Mouse (Mus musculus): Measurements from ENCODE around the gene Tnf. TPM values are rescaled to one million over a fixed set of nuclear protein-coding genes. Genes with fewer than 3 reads are reported as not detected.

Tnf gene
- total RNA-seq, 2 experiments from 2014 or later = 16.4 to 18.6 TPM

GRCm38 (mm10) chr17:35175968-35176367 lies 25.8 kb downstream of the Tnf start, which contains the start of gene Aif1:
Gene Aif1 (minus strand): TSS chr17:35176068.
- no peak for ATAC-seq (replicated peaks; ENCODE audit: poor library complexity)

DNA sequence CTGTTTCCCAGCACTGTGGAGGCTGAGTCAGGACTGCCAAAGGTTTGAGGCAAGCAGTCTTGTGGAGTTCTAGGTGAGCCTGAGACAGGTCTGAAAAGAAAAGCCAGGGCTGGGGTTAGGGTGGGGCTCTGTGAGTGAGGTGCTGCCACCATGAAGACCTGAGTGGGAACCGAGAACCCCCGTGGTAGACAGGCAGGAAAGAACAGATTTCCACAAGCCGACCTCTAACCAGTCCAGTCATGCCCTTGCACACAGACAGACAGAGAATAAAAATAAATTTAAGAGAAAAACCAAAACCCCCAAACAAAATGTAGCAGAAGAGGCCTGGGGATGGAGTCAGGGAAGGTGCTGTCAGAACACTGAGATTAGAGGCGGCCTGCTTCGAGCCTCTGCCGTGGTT lies 26.4 kb downstream of the Tnf start:
- ATAC-seq (replicated peaks; ENCODE audit: poor library complexity) = no peak

- no peak for ATAC-seq (replicated peaks; ENCODE audit: poor library complexity)
Measured at GRCm38 (mm10) chr17:35174201-35174977, 27.4 kb downstream of the Tnf start.

GRCm38 (mm10) chr17:35173329-35173728 lies 28.5 kb downstream of the Tnf start:
- peak; percentile 27; the same call in 1 of the 2 replicates for ATAC-seq (replicated peaks; ENCODE audit: poor library complexity)

DNA sequence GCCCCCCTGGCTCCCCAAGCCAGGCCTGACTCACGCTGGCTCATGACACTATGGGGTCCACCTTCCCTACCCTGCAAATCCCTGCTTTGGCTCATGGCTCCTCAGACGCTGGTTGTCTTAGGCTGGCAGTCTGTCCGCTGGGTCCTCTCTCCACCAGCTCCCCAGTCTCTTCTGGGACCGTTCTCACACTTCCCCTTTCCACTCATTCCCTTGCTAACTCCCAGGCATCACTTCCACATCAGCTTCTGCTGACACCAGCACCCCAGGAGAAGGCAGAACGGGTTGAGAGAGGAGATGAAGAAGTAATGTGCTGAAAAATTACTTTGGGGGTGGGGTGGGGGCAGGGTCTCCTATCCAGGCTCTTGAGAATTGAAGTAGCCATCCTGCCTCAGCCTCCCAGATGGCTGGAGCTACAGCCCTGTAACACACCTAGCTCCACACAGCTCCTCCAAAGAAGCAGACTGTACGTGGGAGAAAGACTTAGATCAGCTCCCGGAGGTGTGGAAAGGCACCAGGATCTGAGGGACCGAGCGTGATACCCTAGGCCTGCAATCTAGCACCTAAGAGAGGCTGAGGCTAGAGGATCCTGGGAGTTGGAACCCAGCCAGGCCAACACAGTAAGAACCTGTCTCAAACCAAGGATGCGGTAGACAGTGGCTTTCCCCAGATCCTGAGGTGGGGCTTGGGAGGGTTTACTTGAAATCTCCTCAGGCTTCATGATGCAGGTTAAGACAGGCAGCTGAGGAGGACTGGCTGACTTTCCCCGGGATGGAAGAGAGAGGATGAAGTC lies 29.2 kb downstream of the Tnf start:
- ATAC-seq (replicated peaks; ENCODE audit: poor library complexity) = peak; percentile 68

DNA sequence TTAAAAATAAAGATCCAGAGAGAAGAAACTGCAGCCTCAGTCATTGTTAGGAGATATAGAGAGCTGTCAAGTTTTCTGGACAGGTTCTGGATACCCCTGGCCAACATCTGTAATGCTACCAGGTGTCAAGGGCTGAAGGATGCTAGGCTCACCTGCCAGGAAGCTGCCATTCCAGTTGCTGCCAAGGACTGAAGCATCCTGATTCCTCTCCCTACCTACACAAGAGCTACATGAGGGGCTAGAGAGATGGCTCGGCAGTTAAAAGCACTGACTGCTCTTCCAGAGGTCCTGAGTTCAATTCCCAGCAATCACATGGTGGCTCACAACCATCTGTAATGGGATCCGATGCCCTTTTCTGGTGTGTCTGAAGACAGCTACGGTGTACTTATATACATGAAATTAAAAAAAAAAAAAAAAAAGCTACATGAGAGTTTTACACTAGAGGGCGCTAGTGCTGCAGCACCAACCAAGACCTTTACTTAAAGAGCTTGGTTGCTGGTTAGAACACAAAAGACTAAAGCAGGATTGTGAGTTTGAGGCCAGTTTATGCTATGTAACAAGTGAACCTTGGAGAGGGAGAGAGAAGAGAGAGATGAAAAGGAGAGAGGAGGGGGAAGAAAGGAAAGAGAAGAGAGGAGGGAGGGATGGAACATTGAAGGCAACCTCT lies 33.1 kb downstream of the Tnf start:
- no peak for ATAC-seq (replicated peaks; ENCODE audit: poor library complexity)

DNA sequence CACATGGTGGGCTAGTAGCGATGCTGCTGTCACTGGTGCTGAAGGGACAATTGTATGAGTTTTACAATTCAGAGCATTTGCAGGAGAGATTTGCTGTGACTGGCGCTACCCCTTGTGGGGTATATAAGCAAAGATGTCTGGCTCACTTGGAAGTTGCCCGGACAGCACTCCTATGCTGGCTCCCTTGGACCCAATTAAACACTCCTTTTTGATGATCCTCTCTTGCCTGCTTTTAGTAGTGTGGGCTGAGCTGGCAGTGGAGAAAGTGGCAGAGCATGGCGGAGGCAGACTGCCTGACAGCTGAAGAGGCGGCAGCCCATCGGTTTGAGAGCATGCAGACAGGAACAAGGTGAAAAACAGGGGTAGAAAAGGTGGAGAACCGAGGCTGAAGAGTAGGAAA lies 34.0 kb downstream of the Tnf start:
- ATAC-seq (replicated peaks; ENCODE audit: poor library complexity) = no peak

DNA sequence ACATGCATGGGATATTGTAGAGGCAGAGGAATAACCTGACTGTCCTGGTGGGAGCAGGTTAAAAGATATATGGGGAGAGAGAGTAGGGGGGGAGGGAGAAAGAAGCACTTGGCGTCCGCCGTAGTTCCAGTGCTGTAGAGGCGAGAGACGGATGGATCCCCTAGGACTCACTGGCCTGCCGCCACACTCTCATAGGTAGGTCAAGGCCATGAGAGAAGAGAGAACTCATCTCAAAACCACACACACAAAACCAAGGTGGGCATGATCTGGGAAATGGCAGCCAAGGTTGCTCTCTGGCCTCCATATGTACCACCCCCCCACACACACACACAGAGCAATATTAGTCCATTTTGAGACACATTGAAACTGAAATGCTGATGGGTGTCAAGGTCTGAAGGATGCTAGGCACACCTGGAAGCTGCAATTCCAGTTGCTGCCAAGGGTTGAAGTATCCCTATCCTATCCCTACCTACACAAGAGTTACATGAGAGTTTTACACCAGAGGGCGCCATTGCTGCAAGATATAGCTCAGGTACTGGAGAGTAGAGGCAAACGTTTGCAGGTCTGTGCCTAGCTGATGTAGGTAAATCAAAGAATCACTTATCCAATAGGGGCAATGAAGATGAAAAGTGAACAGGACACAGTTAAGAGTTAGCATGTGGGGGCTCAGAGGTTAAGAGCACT lies 35.3 kb downstream of the Tnf start:
- peak; percentile 29 for ATAC-seq (replicated peaks; ENCODE audit: poor library complexity)

DNA sequence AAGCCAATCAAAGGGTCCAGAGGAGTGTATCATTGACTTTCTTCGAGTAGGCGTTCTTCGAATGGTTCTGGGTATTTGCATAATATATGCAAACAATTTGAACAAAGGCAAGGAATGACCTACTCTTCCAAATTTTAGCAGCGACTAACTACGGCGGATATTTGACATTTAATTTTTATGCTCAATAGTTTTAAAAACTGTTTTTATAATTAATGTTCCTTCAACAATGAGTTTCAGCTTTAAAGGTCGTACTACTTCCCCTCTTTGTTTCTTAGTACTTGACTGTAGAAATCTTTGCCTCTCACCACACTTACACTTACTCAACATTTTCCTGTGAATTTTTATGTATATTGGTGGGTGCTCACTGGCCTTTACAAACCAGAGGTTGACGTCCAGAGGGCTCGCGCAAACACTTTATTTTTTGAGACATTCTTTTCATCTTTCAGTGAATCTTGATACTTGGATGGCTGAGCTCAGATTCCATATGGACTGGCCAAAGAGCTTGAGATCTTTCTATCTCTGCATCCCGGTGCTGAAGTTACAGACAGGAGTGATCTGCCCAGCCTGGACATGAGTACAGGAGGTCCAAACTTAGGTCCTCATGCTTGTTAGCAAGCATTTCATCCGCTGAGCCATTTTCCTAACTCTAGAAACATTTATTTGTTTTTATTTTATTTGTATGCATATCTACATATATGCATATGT lies 36.2 kb downstream of the Tnf start:
- no peak for ATAC-seq (replicated peaks; ENCODE audit: poor library complexity)

DNA sequence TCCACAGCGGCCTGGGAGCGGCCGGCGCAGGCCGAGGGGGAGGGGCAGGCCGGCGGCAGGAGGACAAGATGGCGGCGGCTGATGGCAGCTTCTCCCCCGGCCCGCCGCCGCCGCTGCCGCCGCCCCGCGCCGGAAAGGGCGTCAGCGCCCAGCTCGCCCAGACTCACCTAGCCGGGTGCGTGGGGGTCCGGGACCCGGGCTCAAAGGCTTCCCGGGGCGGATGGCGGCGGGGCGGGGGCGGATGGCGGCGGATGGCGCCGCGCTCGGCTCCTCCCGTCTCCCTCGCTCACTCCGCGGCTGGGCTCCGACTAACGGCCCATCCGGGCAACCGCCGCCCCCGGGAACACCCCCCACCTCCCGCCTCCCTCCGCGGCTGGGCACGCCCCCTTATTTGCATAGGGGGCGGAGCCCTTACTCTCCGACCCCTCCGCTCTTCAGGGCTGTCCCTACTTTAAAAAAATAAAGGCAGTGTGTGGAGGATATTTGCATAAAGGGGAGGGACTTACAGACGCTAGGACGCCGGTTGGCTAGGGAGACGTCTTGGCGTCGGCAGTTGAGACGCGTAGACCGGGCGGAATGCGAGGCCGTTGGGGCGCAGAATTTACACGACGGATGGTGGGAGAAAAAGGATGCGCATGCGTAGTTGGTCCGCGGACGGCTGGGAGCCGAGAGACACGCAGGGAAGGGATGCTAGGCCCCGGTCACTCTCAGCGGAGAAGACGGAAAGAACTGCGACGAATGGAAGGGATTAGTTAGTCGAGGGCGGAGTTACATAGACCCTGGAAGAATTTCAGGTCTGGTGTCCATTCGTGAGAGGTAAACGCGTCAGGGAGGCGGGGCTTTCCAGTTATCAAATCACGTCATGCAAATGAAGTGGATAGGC lies 37.0 kb downstream of the Tnf start, which contains the start of gene Prrc2a:
Gene Prrc2a (minus strand): TSS at position 330 of the 883 bp plus-strand sequence.
- ATAC-seq (replicated peaks; ENCODE audit: poor library complexity) = peak; percentile 85

DNA sequence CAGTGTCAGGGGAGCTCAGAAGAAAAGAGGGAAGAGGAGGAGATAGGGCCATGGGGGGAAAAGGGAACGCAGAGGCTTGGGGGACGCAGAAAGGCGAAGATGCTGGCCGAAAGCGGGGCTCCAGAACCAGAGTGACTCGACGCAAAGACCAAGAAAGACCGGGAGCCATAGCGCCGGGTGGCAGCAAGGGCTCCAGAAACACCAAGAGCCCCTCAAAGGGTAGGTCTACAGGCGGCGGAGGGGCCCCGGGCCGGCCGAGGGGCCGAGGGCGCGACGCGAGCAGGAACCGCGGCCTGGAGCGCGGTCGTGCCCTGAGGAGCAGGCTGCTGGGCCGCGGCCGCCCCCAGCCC lies 37.6 kb downstream of the Tnf start:
- no peak for ATAC-seq (replicated peaks; ENCODE audit: poor library complexity)

- no peak for ATAC-seq (replicated peaks; ENCODE audit: poor library complexity)
Measured at GRCm38 (mm10) chr17:35163326-35164081, 38.3 kb downstream of the Tnf start.

GRCm38 (mm10) chr17:35162730-35163129 lies 39.1 kb downstream of the Tnf start:
- no peak for ATAC-seq (replicated peaks; ENCODE audit: poor library complexity)

DNA sequence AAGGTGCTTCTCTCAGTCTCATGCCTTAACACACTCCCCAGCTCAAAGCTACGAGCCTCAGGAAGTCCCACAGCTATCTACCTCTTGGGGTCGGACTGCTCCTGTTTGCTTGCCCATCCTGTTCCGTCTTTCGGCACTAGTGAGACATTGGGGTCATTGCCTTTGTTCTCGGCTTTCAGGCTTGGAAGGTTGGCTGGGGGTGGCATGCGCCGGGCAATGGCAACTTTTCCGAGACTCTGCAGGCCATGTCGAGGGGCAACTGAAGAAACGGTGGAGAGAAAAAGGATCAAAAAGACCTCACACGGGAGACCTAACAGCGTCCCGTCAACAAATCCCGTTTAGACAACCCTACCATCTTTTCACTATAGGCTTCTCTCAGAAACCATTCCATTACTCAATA lies 39.7 kb downstream of the Tnf start:
- no peak for ATAC-seq (replicated peaks; ENCODE audit: poor library complexity)

- ATAC-seq (replicated peaks; ENCODE audit: poor library complexity) = no peak
Measured at GRCm38 (mm10) chr17:35161421-35161820, 40.4 kb downstream of the Tnf start.

- ATAC-seq (replicated peaks; ENCODE audit: poor library complexity) = no peak
Measured at GRCm38 (mm10) chr17:35159638-35160037, 42.2 kb downstream of the Tnf start.

DNA sequence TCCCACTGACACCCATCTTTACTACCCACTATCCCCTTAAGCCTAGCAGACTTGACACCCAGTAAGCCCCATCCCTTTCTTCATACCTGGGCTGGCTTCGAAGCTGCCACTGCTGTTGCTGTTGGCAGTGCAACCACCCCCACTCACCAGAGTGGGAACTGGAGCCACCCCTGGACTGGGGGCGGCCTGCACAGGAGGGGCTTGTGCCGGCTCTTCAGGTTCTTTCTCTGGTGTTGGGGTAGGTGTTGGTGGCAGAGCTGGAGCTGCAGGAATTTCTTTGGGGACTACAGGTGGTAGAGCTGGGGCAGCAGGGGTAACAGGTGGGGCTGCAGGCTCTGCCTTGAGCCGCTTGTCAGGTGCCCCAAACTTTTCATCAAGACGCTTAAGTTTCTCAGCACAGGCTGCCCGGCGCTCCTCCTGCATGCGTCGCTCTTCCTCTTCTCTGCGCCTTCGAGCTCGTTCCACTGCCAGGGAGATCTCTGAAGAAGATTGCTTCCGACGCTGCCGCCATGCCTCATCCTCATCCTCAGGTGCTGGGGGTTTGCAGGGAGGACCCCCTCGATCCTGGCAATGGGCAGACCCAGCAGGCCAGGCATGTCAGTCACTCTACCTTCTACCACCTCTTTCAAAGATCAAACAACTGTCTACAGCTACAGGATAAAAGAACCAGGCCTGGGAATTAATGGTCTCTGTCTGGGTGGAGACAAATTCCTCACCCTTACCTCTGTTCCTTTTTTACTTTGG lies 42.8 kb downstream of the Tnf start:
- ATAC-seq (replicated peaks; ENCODE audit: poor library complexity) = no peak

GRCm38 (mm10) chr17:35157661-35158175 lies 44.1 kb downstream of the Tnf start:
- no peak for ATAC-seq (replicated peaks; ENCODE audit: poor library complexity)
